Mouse (Mus musculus) gonadal fat pad, adult 2 months (tissue): ENCODE measurements around the gene C5ar1. TPM values are rescaled to one million over a fixed set of nuclear protein-coding genes. Genes with fewer than 3 reads are reported as not detected.
A peak's percentile ranks its signal among the peaks of the same experiment; 100 is the strongest.
"Not testable (repeated sequence)": the region's sequence is repeated elsewhere in the genome, so short reads cannot be mapped to it uniquely, and the experiment has no call there.

Source experiments
- DNase-seq: peaks from one replicate; pipeline ENCODE4 v3.0.0-alpha.2; 2012; ENCODE audit warnings: low read depth
- polyA plus RNA-seq: library from polyadenylated mRNA; depleted of rRNA; stranded (reverse); fragments of >200 nt; gene quantifications from 2 replicates; pipeline ENCODE4 v1.2.3, GENCODE M21; 2012

C5ar1 gene
- polyA plus RNA-seq, 1 experiment, result 16.5 TPM

DNA sequence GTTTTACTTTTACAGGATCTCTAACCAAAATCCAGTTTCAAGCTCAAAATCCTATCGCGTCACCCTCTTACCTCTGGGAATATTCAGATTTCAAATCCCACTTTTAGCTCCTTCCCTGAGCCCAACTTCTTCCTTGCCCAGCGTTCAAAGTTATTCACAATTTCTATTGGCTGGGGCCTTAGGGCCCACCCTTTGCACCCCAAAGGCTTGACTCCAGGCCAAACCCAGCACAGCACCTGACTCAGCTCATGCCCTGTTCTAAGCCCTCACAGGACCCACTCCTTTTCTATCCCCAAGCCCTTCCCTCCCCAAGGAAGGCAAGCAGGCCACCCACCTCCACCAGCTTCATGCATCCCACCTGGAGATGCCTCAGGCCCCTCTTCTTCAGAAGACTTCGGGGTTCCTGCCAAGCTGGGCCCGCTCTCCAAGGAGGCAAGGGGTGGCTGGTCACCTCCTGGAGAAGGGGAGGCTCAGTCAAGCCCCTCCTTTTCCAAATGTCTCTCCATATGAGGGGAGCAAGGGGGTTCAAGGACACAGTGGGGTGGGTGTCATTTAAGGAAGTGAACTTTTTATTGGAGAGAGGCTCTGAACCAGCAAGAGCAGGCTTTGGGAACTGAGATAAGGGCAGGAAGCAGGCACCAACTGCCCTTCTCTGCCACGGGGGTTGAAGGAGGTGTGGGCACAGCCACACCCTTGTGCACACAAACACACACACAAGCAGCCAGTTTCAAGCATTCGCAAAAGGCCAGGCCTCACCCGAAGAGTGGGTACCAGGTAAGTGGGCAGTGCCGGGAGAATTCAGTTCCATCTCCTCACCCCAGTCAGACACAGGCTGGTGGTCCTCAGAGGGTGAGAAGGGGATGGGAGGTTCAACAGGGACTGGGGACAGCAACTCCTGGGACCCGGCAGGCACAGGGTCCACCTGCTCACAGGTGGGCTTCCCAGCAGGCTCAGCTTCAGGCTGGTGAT is 15.9 kb upstream of the C5ar1 start:
- DNase-seq, result no peak

DNA sequence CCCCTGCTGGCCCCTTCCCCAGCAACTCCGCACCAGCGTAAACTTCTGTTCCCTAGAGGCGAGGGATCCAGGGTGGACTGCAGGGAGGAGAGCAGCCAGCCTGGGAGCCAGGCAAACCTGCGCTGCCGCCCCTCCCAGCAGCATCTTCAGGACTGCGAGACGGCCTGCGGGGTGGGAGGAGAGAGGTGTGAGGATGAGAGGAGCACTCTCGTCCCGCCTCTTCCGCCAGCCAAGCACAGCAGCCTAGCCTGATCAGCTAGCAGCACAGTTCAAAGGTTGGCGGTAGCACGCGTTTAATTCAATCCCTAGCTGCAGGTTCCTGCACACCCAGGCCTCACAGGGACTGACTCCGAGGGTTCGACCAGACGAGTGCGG is 14.4 kb upstream of the C5ar1 start:
- DNase-seq, result no peak

DNA sequence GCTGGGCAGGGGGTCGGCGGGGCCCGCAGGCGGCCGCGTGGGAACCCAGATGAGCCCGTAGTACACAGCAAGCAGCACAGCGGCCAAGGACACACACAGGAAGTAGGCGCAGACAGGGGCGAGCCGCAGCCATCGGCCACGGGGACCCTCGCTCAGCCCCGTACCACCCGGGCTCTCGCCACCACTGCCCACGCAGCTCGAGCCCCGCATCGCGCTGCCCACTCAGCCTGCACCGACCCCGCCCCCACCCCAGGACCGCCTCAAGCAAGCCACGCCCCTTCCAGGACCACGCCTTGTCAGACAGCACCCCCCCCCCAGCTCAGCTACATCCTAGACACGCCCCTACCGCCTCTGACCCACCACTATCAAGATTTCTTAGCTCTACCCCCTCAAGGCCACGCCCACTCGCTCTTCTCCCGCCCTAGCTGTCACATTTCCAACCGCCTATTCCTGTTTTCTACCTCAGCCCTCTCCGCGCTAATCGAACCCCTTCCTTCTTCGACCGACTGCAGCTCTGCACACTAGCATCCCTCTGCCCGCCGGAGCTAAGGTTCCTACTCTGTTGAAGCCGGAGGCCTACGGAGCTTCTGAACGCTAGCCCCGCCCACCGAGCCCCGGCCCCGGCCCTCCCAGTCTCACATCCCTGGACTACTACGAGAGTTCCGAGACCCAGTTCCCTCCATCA is 13.9 kb upstream of the C5ar1 start, which contains the start of gene Inafm1:
Gene Inafm1 (minus strand): TSS at position 537 of the 685 bp plus-strand sequence.
- peak; percentile 49 for DNase-seq

- no peak for DNase-seq
These were observed 13.3 kb upstream of the C5ar1 start for GRCm38 (mm10) chr7:16272681-16273080.

DNA sequence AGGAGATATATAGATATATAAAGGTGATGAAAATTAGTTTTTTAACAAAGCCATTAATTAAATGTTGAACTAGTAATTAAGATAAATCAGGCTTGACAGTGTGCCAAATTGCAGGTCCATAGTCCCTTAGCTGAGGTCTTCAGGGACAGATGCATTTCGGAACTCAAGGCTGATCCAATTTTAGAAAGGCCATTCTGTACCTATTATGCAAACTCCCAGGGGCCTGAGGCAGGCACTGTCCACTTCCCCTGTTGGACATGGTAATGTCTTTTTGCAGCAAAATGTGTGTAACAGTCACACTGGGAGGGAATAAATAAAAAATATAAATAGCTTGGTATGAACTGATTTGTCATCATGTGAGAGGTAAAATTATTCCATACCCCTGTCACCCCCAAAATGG is 11.8 kb upstream of the C5ar1 start:
- no peak for DNase-seq

GRCm38 (mm10) chr7:16266593-16266992 is 7.3 kb upstream of the C5ar1 start:
- DNase-seq, result not testable (repeated sequence)

GRCm38 (mm10) chr7:16265856-16266255 is 6.5 kb upstream of the C5ar1 start:
- DNase-seq, result no peak

DNA sequence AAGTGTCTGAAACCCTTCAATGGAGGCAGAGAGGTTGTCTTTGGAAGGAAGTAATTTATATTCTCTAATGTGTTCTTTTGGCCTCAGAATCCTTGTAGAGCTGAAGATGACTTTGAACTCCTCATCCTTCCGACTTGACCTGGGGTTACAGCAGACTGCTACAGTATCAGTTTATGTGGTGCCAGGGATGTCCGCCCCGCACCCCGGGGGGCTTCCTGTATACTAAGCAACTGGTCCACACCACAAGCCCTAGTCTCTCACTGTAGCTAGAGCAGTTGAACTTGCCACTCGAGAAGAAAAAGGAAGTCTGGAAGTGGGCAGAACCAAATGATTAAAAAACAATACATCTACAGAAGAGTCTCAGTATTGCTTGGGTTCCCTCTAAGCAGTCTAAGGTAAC is 4.5 kb upstream of the C5ar1 start:
- no peak for DNase-seq

- DNase-seq, result no peak
These were observed 3.9 kb upstream of the C5ar1 start for GRCm38 (mm10) chr7:16263015-16263787.

- no peak for DNase-seq
These were observed 1.8 kb upstream of the C5ar1 start for GRCm38 (mm10) chr7:16261097-16261496.

DNA sequence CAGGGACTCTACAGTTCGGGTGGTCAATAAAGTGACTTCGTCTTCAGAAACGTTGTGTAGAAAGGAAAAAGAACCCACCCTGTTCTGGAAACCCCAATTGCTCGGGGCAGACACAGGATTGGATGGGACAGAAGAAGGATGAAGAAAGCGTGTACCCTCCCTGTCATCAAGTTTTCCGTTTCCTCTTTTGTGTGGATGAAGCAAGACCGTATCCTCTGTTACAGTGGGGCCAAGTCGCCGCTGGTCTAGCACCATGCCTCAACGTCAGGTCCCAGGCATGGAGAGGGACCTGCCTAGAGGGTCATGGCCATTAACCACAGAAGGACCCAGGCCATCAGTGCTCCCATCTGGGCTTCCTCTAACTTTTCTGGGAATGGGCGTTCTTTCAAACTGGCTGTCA is 1.5 kb downstream of the C5ar1 start:
- no peak for DNase-seq

DNA sequence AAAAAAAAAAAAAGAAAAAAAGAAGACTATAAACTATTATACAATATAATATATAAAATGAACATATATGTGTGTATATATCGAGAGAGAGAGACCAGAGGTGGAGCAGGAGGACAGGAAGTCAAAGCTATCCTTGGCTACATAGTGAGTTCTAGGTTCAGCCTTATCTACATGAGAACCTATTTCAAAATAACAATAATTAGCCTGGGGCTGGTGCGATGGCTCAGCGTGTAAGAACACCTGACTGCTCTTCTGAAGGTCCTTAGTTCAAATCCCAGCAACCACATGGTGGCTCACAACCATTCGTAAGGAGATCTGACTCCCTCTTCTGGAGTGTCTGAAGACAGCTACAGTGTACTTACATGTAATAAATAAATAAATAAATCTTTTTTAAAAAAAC is 3.4 kb downstream of the C5ar1 start:
- DNase-seq, result not testable (repeated sequence)

DNA sequence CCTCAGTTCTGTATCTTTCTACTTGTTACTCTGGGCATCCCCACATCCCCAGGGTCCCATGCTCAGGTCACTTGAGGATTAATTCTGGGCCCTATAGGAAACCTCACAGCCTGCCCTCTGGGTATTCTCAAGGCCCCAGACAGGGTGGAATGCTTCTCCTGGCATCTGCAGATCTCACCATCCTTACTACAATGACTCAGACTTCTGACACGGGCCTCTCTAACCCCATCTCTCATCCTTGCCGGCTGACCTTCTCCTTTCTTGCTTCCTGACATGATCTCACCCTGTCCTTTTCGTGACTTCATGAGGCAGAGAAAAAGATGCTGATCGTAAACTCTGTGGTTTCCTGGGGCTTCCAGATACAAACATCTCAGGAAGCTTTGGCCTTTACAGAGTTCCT is 5.1 kb downstream of the C5ar1 start:
- no peak for DNase-seq

DNA sequence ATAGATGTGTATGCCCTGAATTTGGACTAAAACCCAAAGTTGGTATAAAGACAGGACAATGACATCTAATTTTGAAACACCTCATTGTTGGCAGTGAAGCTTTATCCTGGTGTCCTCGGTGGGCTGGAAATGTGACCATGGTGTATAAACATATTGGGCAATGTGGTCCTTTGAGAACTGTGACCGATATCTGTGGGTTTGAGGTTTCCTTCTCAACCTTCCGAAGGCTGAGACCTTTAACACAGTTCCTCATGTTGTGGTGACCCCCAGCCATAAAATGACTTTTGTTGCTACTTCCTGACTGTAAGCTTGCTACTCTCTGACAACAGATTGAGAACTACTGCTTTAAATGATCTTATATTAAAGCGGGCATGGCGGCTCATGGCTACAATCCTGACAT is 8.7 kb downstream of the C5ar1 start:
- DNase-seq, result no peak

DNA sequence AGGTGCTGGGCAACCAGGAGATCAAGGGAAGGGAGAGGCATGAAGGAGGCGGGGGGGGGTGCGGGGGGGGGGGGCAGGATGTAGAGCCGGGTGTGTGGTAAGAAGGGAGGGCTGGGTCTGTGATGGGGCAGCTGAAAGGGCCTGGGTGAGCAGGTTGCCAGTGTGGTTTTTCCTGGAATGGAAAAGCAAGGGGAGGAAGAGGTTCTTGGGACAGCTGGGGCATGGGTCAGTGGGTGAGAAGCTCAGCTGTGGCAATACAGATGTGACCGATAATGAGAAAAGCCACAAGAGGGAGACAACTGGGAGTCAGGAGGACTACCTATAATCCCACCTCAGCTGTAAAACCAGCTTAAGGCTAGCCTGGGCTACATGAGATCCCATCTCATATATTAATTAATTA is 13.4 kb downstream of the C5ar1 start:
- DNase-seq, result no peak

DNA sequence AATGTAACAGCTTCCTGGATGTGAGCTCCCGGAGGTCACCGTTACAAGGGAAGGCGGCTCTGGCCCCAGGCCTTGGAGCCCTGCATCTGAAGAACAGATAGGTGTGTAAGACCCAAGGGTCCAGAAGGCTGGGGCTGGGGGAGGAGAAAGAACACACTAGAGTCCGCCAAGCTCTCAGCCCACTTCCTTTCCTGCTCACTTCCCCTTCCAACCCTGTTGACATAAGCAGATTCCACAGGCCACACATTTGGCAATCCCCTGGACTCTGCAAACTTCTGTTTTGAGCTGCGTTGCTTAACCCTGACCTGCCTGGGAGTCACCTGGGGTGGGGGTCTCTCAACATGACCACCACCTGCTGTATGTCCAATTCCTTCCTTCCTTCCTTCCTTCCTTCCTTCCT is 15.3 kb downstream of the C5ar1 start, which contains the start of gene C5ar2:
Gene C5ar2 (minus strand): TSS at position 88 of the 400 bp plus-strand sequence.
- no peak for DNase-seq

DNA sequence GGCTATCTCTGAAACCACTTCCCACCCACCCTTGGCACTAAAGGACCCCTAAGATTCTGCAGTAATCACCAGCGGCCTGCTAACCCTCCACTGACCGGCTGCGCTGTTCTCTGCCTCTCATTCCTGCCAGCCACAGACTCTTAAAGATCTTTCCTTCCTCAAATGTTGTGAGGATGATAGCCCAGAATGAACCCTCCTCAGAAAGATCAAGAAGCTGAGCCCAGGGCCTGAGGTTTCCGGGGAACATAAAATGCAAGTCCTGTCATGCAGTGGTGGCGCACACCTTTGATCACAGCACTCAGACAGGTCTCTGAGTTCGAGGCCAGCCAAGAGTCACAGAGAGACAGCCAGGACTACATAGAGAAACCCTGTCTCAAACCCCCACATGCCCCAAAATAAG is 17.1 kb downstream of the C5ar1 start:
- DNase-seq, result no peak

DNA sequence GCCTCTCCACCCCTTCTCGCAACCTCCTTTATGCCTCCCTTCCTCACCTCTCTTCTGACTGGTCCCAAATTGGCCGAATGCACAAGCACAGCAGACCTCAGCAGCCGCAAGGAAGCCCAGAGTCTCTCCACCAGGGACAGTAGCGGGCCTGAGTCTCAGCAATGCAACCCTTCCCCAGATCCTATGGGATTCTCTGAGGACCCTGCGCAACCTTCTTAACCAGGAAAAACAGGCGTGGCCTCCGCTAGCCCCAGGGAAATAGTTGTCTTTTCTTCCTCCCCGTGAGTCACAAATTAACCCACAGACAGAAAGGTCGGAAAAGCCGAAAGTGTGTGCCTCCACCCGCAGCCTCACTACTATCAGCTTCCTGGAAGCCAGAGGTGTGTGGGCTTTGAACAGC is 17.6 kb downstream of the C5ar1 start:
- no peak for DNase-seq

DNA sequence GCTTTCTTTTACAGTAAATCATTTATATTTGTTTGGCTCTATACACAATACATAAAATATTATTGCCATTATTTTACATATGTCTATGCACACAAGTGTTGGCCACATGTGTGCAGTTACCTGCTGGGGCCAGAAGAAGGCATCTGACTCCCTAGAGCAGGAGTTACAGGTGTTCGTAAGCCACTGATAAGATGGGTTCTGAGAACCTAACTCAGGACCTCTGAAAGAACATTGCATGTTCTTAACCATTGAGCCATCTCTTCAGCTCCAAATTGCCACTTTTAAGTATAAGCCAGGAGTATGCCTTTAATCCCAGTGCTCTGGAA is 18.4 kb downstream of the C5ar1 start:
- no peak for DNase-seq

GRCm38 (mm10) chr7:16240281-16240977 is 18.9 kb downstream of the C5ar1 start:
- no peak for DNase-seq

DNA sequence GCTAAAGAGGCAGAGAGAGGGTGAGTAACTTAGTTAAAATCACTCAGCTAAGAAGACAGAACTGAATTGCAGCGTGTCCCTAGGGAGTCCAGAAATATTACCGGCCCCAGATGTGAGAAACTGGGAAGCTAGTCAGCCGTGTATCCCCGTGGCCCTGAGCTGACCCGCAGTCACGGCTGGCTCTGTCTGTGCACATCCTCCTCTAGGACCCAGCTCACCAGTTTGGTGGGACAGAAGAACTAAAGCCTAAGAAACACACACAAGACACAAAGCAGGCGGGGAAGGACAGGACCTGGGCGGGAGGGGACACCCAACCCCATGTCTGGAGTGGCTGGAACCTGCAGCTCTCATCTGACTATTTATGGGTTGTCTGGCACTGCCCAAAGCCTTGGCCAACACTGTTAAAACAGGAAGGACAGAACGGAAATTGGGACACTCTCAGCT is 19.8 kb downstream of the C5ar1 start:
- no peak for DNase-seq

GRCm38 (mm10) chr7:16229869-16230268 is 29.5 kb downstream of the C5ar1 start:
- DNase-seq, result no peak
